Mouse (Mus musculus) cerebellum, adult 18-20 months (tissue): ENCODE results near the gene Clock.

Experiments
- DNase-seq, 2 experiments: peaks; one replicate each; pipeline ENCODE4 v3.0.0; 2021

The Clock gene

DNA sequence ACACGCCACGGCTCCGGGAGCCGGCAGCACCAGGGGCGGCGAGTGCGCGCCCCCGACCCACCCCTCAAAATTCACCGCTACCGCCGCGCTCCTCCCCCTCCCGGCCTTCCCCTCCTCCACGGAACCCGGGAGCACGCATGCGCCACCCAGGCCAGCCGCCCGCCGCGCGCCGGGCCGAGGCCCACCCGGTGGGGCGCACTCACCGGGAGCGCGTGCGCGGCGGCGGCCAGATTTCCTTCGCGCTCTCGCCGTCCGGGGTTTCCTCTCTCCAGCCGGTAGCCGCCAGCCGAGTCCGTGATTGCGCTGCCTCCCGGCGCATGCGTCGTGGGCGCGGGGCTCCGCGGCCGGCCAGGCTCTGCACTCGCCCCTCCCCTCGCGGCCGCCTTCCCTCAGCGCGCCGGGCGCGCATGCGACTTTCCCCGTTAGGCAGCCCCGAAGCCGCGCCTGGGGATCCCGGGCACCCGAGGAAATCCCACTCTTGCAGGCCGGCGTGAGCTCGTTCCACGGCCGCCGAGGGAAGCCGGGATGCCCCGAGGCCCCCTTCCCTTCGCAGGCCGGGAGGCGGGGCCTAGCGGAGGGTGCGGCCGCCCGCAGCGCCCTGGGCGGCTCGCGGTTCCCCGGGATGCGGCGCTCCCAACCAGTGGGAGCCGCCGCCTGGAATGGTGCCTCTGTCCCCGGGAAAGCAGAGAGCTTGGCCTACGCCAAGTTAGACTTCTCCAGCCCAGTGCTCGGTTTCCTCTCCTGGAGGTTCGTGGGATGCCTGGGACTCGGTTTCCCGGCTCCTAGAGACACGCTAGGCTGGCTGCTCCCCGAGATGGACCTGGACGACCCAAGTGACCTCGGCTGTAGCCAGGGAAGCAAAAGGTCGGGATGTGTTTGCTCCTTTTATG, at the start of gene Clock:
Gene Clock, minus strand, starts transcription at position 341 of the 890 bp plus-strand sequence.
- DNase-seq, result peak; percentile 90 to 96

- no peak for DNase-seq
These were observed 47.5 kb upstream of the Clock start for GRCm38 (mm10) chr5:76351953-76352611.

- no peak for DNase-seq
These were observed 46.9 kb upstream of the Clock start for GRCm38 (mm10) chr5:76351537-76351936.

DNA sequence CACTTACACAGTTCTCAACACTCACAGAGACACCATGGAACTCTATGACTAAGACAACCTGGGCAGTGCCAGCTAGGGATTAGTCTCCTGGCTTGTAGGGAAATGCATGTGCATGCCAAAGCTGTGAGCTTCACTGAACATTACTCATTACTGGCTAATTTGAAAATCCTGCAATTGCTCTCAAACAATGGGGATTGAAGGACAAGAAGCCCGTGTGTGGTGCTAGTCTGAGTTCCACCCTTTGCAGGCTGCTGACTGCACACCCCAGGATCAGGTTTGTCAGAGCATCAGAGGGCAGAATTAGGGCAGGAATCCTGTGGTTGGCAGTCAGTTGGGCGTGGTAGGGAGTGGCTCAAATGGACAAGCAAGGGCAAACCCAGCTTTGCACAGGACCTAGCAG, 41.5 kb upstream of the Clock start:
- DNase-seq, result no peak

DNA sequence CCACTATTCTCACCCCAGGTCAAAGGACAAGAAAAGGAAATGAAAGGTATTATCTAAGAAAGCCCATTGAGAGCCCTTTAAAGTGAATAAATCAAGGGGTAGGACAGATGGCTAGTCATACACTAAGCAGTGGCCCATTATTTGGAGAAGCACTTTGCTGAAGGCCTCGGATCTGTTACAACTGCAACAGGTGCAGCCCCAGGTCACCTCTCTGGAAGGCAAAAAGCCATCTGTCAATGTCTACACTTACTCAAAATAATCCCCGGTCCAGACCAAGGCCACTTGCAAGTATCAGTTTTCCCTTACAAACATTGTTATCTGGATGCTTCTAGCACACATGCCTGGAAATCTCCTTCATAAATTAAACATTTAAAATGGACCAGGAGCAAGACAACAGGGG, 36.3 kb upstream of the Clock start:
- no peak for DNase-seq

- DNase-seq, result no peak
These were observed 32.5 kb upstream of the Clock start for GRCm38 (mm10) chr5:76337100-76337499.

DNA sequence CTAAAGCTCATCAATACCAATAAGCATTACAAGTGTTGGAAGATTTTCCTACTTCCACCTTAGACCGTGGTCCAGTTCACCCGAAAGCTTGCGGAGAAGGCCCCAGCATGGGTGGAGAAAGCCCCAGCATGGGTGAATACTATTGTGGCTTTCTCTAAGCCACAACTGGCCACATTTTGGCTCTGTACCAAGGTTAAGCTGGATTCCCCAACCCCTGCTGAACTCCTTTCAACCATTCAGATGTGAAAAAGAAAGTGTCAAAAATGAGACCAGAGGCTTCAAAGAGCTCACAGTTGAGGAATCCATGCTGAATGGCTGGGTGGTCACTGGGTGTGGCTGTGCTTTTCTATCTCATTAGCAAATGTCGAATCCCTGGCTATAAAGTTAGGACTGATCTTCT, 29.2 kb upstream of the Clock start:
- no peak for DNase-seq

GRCm38 (mm10) chr5:76330953-76331352, 26.4 kb upstream of the Clock start, which contains the start of gene Pdcl2:
Pdcl2 (minus strand) TSS chr5:76331156.
- no peak for DNase-seq

GRCm38 (mm10) chr5:76327296-76327695, 22.7 kb upstream of the Clock start:
- DNase-seq, result no peak

GRCm38 (mm10) chr5:76325113-76325512, 20.5 kb upstream of the Clock start:
- DNase-seq, result no peak

- no peak for DNase-seq
These were observed 16.9 kb upstream of the Clock start for GRCm38 (mm10) chr5:76321249-76322196.

DNA sequence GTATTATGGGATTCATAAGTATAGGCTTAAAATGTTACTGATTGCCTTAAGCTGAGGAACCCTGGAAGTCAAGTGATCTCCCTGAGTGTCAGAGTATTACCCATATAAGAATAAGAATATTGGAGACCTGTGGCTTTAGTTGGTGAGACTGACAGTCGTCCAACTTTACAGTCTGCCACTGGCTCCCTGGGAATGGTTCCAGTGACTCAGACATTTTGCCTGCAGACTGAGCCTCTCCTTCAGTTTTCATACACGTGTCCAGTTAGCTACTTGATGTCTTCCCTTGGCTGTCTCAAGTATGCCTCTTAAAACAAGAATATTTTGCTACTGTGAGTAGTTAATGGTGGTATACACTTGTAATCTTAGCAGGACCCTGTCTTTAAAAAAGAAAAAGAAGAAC, 3.6 kb upstream of the Clock start:
- no peak for DNase-seq

GRCm38 (mm10) chr5:76306261-76306660, 1.7 kb upstream of the Clock start:
- DNase-seq, result no peak

DNA sequence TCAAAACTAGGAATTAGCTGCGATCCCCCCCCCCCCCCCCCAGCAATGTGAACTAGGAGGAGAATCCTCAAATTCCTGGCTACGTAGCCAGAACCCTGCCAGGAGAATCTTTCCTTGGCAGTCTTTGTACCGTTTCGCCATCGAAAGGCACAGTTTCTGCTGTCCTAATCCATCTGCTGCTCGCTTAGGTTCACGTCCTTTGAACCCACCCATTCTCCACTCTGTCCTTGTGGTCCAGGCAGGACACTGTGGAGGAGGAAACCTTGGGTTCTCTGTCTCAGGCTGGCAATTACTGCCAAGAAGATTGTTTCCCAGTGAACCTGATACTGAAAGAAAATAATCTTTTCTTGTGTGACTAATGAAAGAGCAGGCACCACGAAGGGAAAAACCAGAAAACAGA, 1.0 kb upstream of the Clock start:
- DNase-seq, result peak; percentile 21 to 22

DNA sequence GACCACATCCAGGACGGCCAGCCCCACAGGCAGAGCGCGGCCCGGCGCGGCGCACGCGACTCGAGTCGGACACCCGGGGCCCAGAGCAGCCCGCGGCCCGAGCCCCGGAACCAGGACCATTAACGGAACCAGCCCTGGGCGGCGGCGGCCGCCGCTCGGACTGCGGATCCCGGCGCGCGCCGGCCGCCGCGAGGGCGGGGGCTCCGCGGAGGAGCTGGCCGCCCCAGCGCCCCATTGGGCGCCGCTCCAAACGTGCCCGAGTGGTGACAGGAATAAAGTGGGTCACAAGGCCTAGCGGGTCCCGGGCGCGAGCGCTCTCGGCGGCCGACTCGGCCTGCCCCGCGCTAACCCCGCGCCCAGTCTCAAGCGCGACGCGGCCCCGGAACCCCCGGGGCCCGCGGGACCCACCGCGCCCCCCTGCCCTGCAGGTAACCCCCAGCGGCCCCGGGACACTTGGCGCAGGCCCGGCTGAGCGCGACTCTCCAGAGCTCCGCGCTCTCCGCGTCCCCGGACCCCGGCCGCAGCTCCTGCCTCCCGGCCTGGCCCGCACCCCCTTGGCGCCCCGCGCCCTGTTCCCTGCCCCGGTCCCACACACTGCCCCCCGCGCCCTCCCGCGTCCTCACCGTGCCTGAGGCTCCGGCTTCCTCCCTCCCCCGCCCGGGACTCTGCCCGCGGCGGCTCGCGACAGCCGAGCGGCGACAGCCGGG, 694 bp downstream of the Clock start:
- peak; percentile 88 to 93 for DNase-seq

- DNase-seq, result no peak
These were observed 1.2 kb downstream of the Clock start for GRCm38 (mm10) chr5:76303379-76303744.

DNA sequence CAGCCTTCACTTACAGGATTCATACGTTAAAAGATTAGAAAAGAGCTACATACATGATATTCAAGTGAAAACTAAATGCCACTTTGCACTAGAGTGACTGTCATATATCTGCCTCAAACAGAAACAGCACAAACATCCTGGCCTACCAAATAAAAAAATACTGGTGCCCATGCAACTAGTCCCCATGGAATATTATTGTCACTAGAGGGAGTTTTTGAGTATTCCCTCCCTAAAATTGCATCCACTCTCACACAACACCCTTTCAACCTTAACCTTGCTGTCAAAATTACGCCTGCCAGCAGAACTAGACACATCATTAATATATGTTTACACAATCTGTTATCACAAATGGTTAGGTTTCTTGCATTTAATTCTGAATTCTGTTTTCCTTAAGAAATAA, 2.6 kb downstream of the Clock start:
- DNase-seq, result no peak

- DNase-seq, result peak; percentile 38
These were observed 15.3 kb downstream of the Clock start for GRCm38 (mm10) chr5:76289234-76289691.

DNA sequence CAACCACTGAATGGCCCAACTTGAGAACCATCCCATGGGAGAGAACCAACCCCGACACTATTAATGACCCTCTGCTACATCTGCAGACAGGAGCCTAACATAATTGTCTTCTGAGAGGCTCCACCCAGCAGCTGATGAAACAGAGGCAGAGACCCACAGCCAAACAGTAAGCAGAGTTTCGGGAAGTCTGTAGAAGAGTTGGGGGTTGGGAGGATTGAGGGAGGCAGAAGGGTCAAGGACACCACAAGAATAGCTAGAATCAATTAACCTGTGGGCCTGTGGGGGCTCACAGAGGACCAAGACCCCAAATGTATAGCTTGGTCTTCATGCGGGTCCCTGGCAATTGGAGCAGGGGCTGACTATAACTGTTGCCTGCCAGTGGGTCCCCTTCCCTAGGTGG, 16.3 kb downstream of the Clock start:
- no peak for DNase-seq

DNA sequence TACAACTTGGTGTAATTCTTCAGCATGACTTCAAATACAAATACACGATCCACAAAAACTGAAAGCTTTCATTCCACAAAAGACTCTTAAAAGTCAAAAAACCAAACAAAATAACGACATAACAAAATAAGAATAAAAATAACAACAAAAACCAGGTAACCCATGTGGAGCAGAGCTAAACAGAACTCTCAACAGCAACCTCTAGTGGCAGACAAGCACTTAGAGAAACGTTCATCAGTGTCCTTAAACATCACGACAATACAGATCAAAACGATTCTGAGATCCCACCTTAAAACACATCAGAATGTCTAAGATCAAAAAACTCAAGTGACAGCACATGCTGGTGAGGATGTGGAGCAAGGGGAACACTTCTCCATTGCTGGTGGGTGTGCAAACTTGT, 17.5 kb downstream of the Clock start:
- no peak for DNase-seq

DNA sequence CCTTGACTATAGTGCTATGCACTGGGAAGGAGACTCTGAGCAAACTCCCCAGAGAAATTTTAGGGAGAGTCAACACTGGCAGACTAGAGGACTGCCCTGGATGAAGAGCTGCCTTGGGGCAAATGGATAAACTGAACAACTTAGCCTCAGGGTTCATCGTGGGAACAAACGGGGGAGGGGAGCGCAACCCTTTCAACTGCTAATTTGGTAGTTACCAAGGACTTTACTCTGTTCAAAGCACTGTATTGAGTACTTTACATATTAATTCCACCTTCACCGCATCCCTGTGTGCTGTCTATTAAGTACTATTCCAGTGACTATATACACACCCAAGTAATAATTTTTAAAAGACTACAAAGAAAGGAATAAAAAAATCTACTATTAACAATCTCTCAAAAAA, 18.9 kb downstream of the Clock start:
- DNase-seq, result no peak

DNA sequence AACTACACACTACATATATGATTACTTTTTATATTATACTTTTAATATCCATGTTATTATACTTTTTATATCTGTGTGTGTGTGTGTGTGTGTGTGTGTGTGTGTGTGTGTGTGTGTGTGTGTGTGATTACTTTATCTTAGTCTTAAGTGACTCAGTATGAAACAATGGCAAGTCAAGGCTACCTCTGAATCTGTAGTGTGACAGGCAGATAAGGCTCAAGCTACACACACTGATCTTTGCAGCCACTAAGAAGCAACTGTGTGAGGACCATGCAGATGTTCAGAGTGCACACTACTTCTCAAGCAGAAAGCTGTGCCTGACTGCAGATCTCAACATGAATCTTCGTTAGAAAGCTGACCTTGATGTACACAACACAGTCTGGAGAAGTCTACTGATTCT, 20.7 kb downstream of the Clock start:
- no peak for DNase-seq
